Mouse (Mus musculus): ENCODE results near the gene Mid1ip1. TPM values are rescaled to one million over a fixed set of nuclear protein-coding genes. Genes with fewer than 3 reads are reported as not detected.

Gene Mid1ip1
- polyA plus RNA-seq, 2 experiments: 17.5 to 20.4 TPM

DNA sequence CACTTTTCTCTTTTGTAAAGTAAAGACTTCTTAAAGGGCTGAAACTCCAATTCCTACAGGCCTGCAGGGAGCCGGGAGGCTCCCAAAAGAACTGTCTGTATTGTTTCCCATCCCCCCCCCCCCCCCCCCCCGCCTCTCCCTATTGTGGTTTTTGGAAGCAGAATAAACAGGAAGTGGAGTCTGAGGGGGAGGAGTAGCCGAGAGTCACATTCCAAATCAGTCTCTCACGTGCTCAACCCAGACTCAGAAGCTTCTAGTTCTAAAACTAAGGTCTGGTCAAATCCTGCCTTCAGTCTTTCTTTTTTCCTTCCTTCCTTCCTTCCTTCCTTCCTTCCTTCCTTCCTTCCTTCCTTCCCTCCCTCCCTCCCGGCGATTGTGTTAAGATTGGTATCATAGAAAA lies 14.7 kb downstream of the Mid1ip1 start:
- Histone ChIP-seq H3K27ac (replicated peaks; ENCODE audit: low read depth, low read length) (no peak overlapping the region), H3K9ac (ENCODE audit: low read depth, low read length, severe bottlenecking) (no peak overlapping the region), H3K4me1 (ENCODE audit: control insufficient read depth, insufficient read depth, low read length) (no peaks in the 10 kb centered on the region), H3K4me3 (replicated peaks; ENCODE audit: low read length) (no peak overlapping the region), H3K27me3 (ENCODE audit: control insufficient read depth, insufficient read depth, low read length) (no peaks in the 10 kb centered on the region), H3K4me2 (replicated peaks; ENCODE audit: low read depth, low read length, severe bottlenecking) (no peak overlapping the region), H3K36me3 (ENCODE audit: control insufficient read depth, insufficient read depth, low read length) (no peaks in the 10 kb centered on the region), H3K9me3 (ENCODE audit: control insufficient read depth, low read length) (no peaks in the 10 kb centered on the region)
- 30% methylated on average over 5 of the region's 6 CpGs for WGBS
- DNase-seq (ENCODE audit: low spot score) (no peak), ATAC-seq (ENCODE audit: low FRiP score, low read depth) (no peak)
- no peak for TF ChIP-seq POLR2A (IDR thresholded peaks at IDR 0.05; ENCODE audit: borderline replicate concordance, extremely low read depth, insufficient read depth, insufficient read length)

DNA sequence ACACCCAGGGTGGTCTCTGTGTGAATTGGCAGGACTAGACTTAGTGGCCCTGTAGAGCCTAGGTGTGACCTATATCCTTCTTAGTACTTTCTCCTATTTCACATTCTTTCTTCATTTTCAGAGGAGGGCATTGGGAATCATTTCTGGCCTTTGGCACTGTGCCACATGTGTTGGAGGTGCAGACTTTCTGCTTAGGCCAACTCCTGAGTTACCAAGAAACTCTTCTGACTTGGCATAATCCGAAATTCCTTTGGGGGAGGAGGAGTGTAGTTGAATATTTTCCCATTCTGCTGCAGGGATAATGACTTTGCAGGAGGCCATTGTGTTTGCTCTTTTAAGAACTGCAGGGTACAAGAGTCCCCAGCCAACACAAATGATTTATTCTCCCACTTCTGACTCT lies 19.6 kb downstream of the Mid1ip1 start:
- Histone ChIP-seq H3K27me3 (ENCODE audit: control insufficient read depth, insufficient read depth, low read length) (no peaks in the 10 kb centered on the region), H3K36me3 (ENCODE audit: control insufficient read depth, insufficient read depth, low read length) (no peaks in the 10 kb centered on the region), H3K4me2 (replicated peaks; ENCODE audit: low read depth, low read length, severe bottlenecking) (no peak overlapping the region), H3K27ac (replicated peaks; ENCODE audit: low read depth, low read length) (no peak overlapping the region), H3K9ac (ENCODE audit: low read depth, low read length, severe bottlenecking) (no peak overlapping the region), H3K9me3 (ENCODE audit: control insufficient read depth, low read length) (no peaks in the 10 kb centered on the region), H3K4me1 (ENCODE audit: control insufficient read depth, insufficient read depth, low read length) (no peaks in the 10 kb centered on the region), H3K4me3 (replicated peaks; ENCODE audit: low read length) (no peak overlapping the region)
- no peak for TF ChIP-seq POLR2A (IDR thresholded peaks at IDR 0.05; ENCODE audit: borderline replicate concordance, extremely low read depth, insufficient read depth, insufficient read length)
- ATAC-seq (ENCODE audit: low FRiP score, low read depth): no peak
- peak; percentile 6 for DNase-seq (ENCODE audit: low spot score)
- 9% methylated on average over 1 of the region's 1 CpGs for WGBS

- H3K4me3 ChIP-seq (replicated peaks; ENCODE audit: low read length): no peak overlapping the region
- 67% methylated on average over 1 of the region's 1 CpGs for WGBS
- H3K27me3 ChIP-seq (ENCODE audit: control insufficient read depth, insufficient read depth, low read length): no peaks in the 10 kb centered on the region
- no peak for TF ChIP-seq POLR2A (IDR thresholded peaks at IDR 0.05; ENCODE audit: borderline replicate concordance, extremely low read depth, insufficient read depth, insufficient read length)
- no peak overlapping the region for H3K27ac ChIP-seq (replicated peaks; ENCODE audit: low read depth, low read length)
- no peaks in the 10 kb centered on the region for H3K36me3 ChIP-seq (ENCODE audit: control insufficient read depth, insufficient read depth, low read length)
- H3K9me3 ChIP-seq (ENCODE audit: control insufficient read depth, low read length): no peaks in the 10 kb centered on the region
- H3K9ac ChIP-seq (ENCODE audit: low read depth, low read length, severe bottlenecking): no peak overlapping the region
- ATAC-seq (ENCODE audit: low FRiP score, low read depth): no peak
- H3K4me1 ChIP-seq (ENCODE audit: control insufficient read depth, insufficient read depth, low read length): no peaks in the 10 kb centered on the region
- DNase-seq (ENCODE audit: low spot score): no peak
- H3K4me2 ChIP-seq (replicated peaks; ENCODE audit: low read depth, low read length, severe bottlenecking): no peak overlapping the region
Observed at GRCm38 (mm10) chrX:10734874-10735273, 20.1 kb downstream of the Mid1ip1 start.

GRCm38 (mm10) chrX:10758866-10759265 lies 44.1 kb downstream of the Mid1ip1 start:
- 79% methylated on average over 4 of the region's 4 CpGs for WGBS
- H3K27ac ChIP-seq (replicated peaks; ENCODE audit: low read depth, low read length): no peak overlapping the region
- H3K27me3 ChIP-seq (ENCODE audit: control insufficient read depth, insufficient read depth, low read length): no peaks in the 10 kb centered on the region
- H3K4me3 ChIP-seq (replicated peaks; ENCODE audit: low read length): no peak overlapping the region
- no peak for TF ChIP-seq POLR2A (IDR thresholded peaks at IDR 0.05; ENCODE audit: borderline replicate concordance, extremely low read depth, insufficient read depth, insufficient read length)
- H3K4me1 ChIP-seq (ENCODE audit: control insufficient read depth, insufficient read depth, low read length): no peaks in the 10 kb centered on the region
- H3K36me3 ChIP-seq (ENCODE audit: control insufficient read depth, insufficient read depth, low read length): no peaks in the 10 kb centered on the region
- H3K9ac ChIP-seq (ENCODE audit: low read depth, low read length, severe bottlenecking): no peak overlapping the region
- ATAC-seq (ENCODE audit: low FRiP score, low read depth) (no peak), DNase-seq (ENCODE audit: low spot score) (no peak)
- no peaks in the 10 kb centered on the region for H3K9me3 ChIP-seq (ENCODE audit: control insufficient read depth, low read length)
- no peak overlapping the region for H3K4me2 ChIP-seq (replicated peaks; ENCODE audit: low read depth, low read length, severe bottlenecking)

DNA sequence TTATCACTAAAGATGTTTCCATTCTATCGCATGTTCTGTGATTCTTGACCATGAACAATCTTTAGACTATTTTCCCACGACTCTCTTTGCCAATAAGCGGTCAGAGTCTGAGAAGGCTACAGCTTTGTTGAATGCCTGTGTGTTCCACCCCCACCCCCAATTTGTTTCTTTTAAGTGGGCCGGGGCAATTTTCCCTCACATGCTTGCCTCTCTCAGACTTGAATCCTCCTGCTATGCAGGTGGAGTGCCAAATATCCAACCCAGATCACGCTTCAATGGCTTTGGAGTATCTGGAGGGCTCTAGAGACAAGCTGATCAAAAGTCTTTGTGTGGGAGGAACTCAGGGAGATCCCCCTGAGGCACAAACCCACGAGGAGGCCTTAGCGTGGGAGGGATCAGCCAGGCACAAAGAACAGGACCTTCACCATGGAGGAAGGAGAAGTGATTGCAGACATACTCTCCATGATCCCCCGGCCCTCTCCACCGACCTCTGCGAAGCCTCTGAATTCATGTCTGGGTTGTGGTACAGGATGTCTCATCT lies 48.7 kb downstream of the Mid1ip1 start:
- TF ChIP-seq POLR2A (IDR thresholded peaks at IDR 0.05; ENCODE audit: borderline replicate concordance, extremely low read depth, insufficient read depth, insufficient read length): no peak
- H3K27me3 ChIP-seq (ENCODE audit: control insufficient read depth, insufficient read depth, low read length): no peaks in the 10 kb centered on the region

More for the DNA sequence above, 48.7 kb downstream of the Mid1ip1 start:
- Histone ChIP-seq H3K4me2 (replicated peaks; ENCODE audit: low read depth, low read length, severe bottlenecking) (no peak overlapping the region), H3K36me3 (ENCODE audit: control insufficient read depth, insufficient read depth, low read length) (no peaks in the 10 kb centered on the region), H3K4me1 (ENCODE audit: control insufficient read depth, insufficient read depth, low read length) (no peaks in the 10 kb centered on the region), H3K9me3 (ENCODE audit: control insufficient read depth, low read length) (no peaks in the 10 kb centered on the region), H3K4me3 (replicated peaks; ENCODE audit: low read length) (no peak overlapping the region), H3K27ac (replicated peaks; ENCODE audit: low read depth, low read length) (no peak overlapping the region), H3K9ac (ENCODE audit: low read depth, low read length, severe bottlenecking) (no peak overlapping the region)
- 71% methylated on average over 10 of the region's 10 CpGs for WGBS
- ATAC-seq (ENCODE audit: low FRiP score, low read depth) (no peak), DNase-seq (ENCODE audit: low spot score) (no peak)

Other genes with a start within 250 kb of the Mid1ip1 start
- 54.8 and 64.4 TPM in 2 replicates for gene Tspan7, start 229.9 kb upstream of the Mid1ip1 start, polyA plus RNA-seq (2012; rRNA removed)
- 70.1 and 70.7 TPM in 2 replicates for gene Tspan7, start 229.9 kb upstream of the Mid1ip1 start, polyA plus RNA-seq (2014; fragmentation: Nextera tagmentation; extraction: Ambion mirVana)